Mouse (Mus musculus): ENCODE measurements at regions not wholly inside any gene's neighbourhood (a gene's known extent, or its start where the extent isn't known, plus 50 kb on each side); places are given as distances from the start of the nearest gene placed in this dataset.

DNA sequence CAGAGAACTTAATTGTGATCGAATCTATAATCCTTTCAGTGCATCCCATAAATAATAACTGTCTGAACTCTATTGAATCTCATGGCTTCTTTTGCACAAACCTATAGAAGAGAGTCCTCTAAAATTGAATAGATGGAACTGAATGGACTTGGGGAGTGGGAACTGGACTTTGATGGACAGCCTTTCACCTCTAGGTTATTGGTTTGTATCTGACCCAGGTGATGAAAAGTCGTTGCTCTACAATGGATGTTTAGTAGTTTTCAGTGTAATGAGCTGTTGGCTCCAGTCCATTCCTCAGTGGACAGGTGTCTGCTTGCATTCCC is 216.3 kb downstream of the Tmem161b start:
- TF ChIP-seq POLR2A (IDR thresholded peaks at IDR 0.05; ENCODE audit: low read depth, low read length) (no peak), CTCF (conservative IDR thresholded peaks at IDR 0.05; ENCODE audit: insufficient read depth, insufficient read length, low read depth, low read length) (no peak)

All from kidney, adult 2 months (tissue).